Mouse (Mus musculus) 3T3-L1 (cell line): Measurements from ENCODE around the gene Fubp1.

Experiments used
- DNase-seq: peaks from one replicate; pipeline ENCODE4 v3.0.0-alpha.2; 2015; ENCODE audit warnings: low read depth, low spot score

Gene Fubp1

DNA sequence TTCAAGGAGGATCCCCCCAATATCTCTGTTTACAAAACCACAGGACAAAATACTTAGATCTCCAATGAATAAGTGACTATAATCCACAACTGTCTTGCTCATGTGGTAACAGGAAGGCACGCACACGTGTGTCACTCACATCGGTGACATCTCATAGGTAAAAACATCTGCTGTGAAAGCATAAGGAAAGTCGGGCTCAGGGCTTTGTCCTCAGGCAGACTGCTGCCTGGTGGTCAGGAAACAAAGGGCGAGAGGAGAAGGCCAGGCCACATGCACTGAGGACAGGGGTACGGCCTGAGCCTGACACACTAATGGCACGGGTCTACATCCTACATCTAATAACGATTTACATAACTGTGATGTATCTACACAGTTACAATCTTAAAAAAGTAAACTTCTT, 64.8 kb downstream of the Fubp1 start:
- no peak for DNase-seq

GRCm38 (mm10) chr3:152276935-152277334, 66.7 kb downstream of the Fubp1 start:
- no peak for DNase-seq

GRCm38 (mm10) chr3:152277912-152278311, 67.7 kb downstream of the Fubp1 start:
- DNase-seq = no peak

- DNase-seq = peak; percentile 54
These were observed 68.2 kb downstream of the Fubp1 start for GRCm38 (mm10) chr3:152278431-152278830.

DNA sequence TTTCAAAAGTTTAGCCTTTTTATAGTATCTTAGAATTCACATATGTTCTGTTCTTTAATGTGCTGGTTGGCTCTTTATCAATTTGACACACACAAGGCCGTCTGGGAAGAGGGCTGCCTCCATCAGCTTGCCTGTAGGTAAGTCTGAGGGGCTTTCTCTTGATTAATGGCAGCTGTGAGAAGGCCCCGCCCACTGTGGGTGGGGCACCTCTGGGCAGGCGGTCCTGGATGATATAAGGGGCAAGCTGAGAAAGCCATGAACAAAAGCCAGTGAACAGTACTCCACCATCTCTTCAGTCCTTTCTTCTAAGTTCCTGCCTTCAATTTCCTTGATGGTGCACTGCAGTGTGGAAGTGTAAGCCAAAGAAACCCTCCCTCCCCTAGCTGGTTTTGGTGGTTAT, 71.9 kb downstream of the Fubp1 start:
- no peak for DNase-seq

- no peak for DNase-seq
These were observed 74.1 kb downstream of the Fubp1 start for GRCm38 (mm10) chr3:152284306-152284705.

DNA sequence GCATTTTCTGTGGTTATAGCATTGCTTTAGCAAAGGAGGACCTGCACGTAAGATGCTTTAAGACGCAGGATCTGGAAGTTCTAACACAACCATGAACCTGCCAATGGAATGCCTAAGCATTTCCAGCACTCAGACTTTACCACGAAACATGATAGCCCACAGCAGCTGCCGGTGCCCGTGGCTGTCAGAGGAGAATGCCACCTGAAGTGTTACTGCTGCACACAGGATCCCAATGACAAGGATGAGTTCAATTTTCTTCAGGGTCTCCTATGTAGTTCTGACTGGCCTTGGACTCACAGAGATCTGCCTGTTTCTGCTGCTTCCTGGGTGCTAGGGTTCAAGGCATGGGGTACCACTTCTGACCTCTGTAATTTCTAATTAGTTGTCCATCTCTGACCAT, 74.5 kb downstream of the Fubp1 start:
- DNase-seq = no peak
